Mouse (Mus musculus) central nervous system, embryonic 14 days (tissue): ENCODE measurements around the gene Gm5799. TPM values are rescaled to one million over a fixed set of nuclear protein-coding genes. Genes with fewer than 3 reads are reported as not detected.

ENCODE experiments used
- polyA plus RNA-seq: library from polyadenylated mRNA; depleted of rRNA; stranded (reverse); fragments of >200 nt; gene quantifications from 2 replicates; pipeline ENCODE4 v1.2.3, GENCODE M21; 2012; rRNA removed

The Gm5799 gene
- polyA plus RNA-seq = not detected in 2 replicates

GRCm38 (mm10) chr14:43543276-43543675 lies at the start of gene Gm5799:
Gm5799 (plus strand) TSS chr14:43543576.

DNA sequence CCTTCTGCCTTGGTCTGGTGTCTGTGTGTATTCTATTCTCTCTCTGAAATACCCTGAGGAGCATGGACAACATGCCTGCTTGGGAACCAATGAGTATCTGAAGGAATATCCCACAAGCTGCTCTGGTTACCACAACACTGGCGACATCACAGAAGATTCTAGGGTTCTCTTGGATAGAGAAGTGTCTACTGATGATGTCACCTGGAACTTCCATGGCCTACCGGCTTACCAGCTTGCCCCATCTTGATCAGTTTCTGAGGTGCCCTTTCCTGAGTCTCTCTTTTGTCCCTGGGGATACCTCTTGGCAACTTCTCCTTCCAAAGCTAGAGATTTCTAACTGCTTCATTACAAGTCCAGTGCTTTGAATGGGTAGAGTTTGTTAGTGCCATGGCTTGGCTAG lies 35.7 kb downstream of the Gm5799 start, which contains the start of gene Gm17654:
TSS of gene Gm17654 (minus strand) at position 101 of the 400 bp plus-strand sequence.

Other genes starting within 250 kb of the Gm5799 start
- not detected in 2 replicates for gene Gm8127, start 249.7 kb upstream of the Gm5799 start, polyA plus RNA-seq
- 0.09 TPM in 1 of 2 replicates, not detected in the other for gene 1700001F09Rik, start 195.8 kb upstream of the Gm5799 start, polyA plus RNA-seq
- gene Gm8138, start 127.2 kb upstream of the Gm5799 start, polyA plus RNA-seq = not detected in 2 replicates
- not detected in 2 replicates for gene Gm17654, start 35.6 kb downstream of the Gm5799 start, polyA plus RNA-seq
- gene Gm10375, start 64.4 kb downstream of the Gm5799 start, polyA plus RNA-seq = not detected in 2 replicates
- not detected in 2 replicates for gene Gm8165, start 133.6 kb downstream of the Gm5799 start, polyA plus RNA-seq
- 0.69 and 0.75 TPM in 2 replicates for gene Gm7324, start 154.3 kb downstream of the Gm5799 start, polyA plus RNA-seq
- not detected in 2 replicates for gene Gm16506, start 183.9 kb downstream of the Gm5799 start, polyA plus RNA-seq
- gene Gm6526, start 204.3 kb downstream of the Gm5799 start, polyA plus RNA-seq = not detected in 2 replicates
- not detected in 2 replicates for gene Gm8180, start 241.2 kb downstream of the Gm5799 start, polyA plus RNA-seq